Mouse (Mus musculus): Measurements from ENCODE around the gene Tsku.

DNA sequence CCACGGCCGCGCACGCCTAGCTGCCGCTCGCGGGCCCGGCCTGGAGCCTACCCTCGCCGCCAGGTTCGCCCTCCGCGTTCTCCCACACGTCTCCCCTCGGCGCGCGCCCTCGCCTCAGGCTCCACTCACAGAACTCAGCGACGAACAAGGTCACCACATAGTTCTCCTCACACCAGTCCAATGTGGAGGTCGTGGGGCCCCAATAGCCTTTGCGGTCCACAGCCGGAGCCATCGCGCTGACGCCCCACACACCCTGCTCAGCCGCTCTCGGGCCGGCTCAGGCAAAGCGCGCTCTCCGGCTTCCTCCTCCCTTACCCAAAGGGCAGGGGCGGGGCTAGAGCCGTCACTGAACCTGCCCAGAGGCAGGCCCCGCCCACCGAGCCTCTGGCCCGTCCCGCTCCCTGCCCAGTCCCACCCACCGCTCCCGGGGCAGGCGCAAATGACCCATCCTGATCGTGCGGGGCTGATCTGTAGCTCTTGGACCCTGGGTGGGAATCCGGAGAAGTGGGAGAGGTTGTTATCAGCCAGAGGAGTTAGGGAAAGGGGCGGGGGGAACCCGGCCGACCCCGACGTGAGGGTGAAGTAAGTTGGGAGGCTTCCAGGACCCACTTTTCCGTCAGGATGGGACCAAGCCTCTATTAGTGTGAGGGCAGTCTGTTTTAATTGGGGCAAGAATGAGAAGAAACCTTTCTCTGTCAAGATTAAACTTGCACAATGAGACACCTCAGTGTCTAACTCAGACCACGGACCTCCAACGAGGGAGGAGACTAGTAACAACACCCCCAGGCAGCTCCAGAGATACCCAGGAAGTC, 51.7 kb downstream of the Tsku start:
- TF ChIP-seq CTCF (IDR thresholded peaks at IDR 0.05; ENCODE audit: low read depth) (no peak), EP300 (IDR thresholded peaks at IDR 0.05; ENCODE audit: low read depth) (no peak)
